Mouse (Mus musculus) bone marrow, adult 2 months (tissue): ENCODE measurements around the gene Atxn1. TPM values are rescaled to one million over a fixed set of nuclear protein-coding genes. Genes with fewer than 3 reads are reported as not detected.
A peak's percentile ranks its signal among the peaks of the same experiment; 100 is the strongest.

Experiments used
- H3K27ac ChIP-seq: fragments of 200-500 bp; 2 replicates; pipeline ENCODE4 v1.5.1; 2012; ENCODE audit warnings: low read depth, mild to moderate bottlenecking, control low read depth, inconsistent platforms, low read length; ENCODE audit not compliant: control insufficient read depth, poor library complexity, insufficient read depth
- H3K4me1 ChIP-seq: fragments of 200-500 bp; 2 replicates; pipeline ENCODE4 v1.6.1; 2011; ENCODE audit warnings: low read length; ENCODE audit not compliant: control insufficient read depth, insufficient read depth
- H3K4me3 ChIP-seq: fragments of 200-500 bp; replicated peaks from 2 replicates; pipeline ENCODE3; 2011; ENCODE audit warnings: mild to moderate bottlenecking, low read depth, low read length, control low read depth; ENCODE audit not compliant: control insufficient read depth
- CTCF ChIP-seq: fragments of 200-500 bp; IDR thresholded peaks from 2 replicates; pipeline ENCODE4 v1.5.1; 2011; ENCODE audit warnings: low read length, control low read depth; ENCODE audit not compliant: control insufficient read depth, insufficient read depth
- POLR2A ChIP-seq: fragments of 200-500 bp; IDR thresholded peaks from 2 replicates; pipeline ENCODE4 v1.6.1; 2011; ENCODE audit warnings: low read depth, mild to moderate bottlenecking, control low read depth, low read length, borderline replicate concordance; ENCODE audit not compliant: control insufficient read depth
- WGBS: fragments of 180-500 bp; shearing (Covaris S2); methylation state at CpG from one replicate; pipeline ENCODE4 v1.1.7; 2018; 5-methylcytosine and 5-hydroxymethylcytosine counted together
- polyA plus RNA-seq: library from polyadenylated mRNA; stranded (reverse); fragments of >200 nt; gene quantifications from 2 replicates; pipeline ENCODE4 v1.2.4, GENCODE M21; 2011; ENCODE audit warnings: low replicate concordance; ENCODE audit not compliant: missing spikeins, insufficient read depth, insufficient read length

Gene Atxn1
- polyA plus RNA-seq, 1 experiment: 5.8 TPM

GRCm38 (mm10) chr13:45891073-45891472 is 73.7 kb downstream of the Atxn1 start:
- no peak overlapping the region for H3K4me3 ChIP-seq
- no peak overlapping the region for H3K27ac ChIP-seq
- H3K4me1 ChIP-seq: no peaks in the 10 kb centered on the region; the same call in 1 of the 2 replicates
- TF ChIP-seq CTCF (no peak), POLR2A (no peak)
- 89% methylated on average over 2 of the region's 2 CpGs for WGBS

- WGBS: 23% methylated on average over 9 of the region's 9 CpGs
- Histone ChIP-seq H3K4me1 (no peaks in the 10 kb centered on the region; the same call in 1 of the 2 replicates), H3K4me3 (no peak overlapping the region), H3K27ac (peak overlapping the region; percentile 41)
- no peak for TF ChIP-seq CTCF
- TF ChIP-seq POLR2A: no peak
Observed at GRCm38 (mm10) chr13:45888953-45889749, 75.7 kb downstream of the Atxn1 start.

GRCm38 (mm10) chr13:45884878-45885277 is 79.9 kb downstream of the Atxn1 start:
- H3K27ac ChIP-seq: no peak overlapping the region
- 53% methylated on average over 7 of the region's 7 CpGs for WGBS
- H3K4me1 ChIP-seq: no peaks in the 10 kb centered on the region; the same call in 1 of the 2 replicates
- TF ChIP-seq CTCF: no peak
- no peak for TF ChIP-seq POLR2A
- no peak overlapping the region for H3K4me3 ChIP-seq

- WGBS: 41% methylated on average over 10 of the region's 10 CpGs
- no peak overlapping the region for H3K4me3 ChIP-seq
- no peak overlapping the region for H3K27ac ChIP-seq
- TF ChIP-seq CTCF: no peak
- no peak for TF ChIP-seq POLR2A
- H3K4me1 ChIP-seq: no peaks in the 10 kb centered on the region
Observed at GRCm38 (mm10) chr13:45883791-45884238, 81.0 kb downstream of the Atxn1 start.

- H3K4me3 ChIP-seq: no peak overlapping the region
- H3K4me1 ChIP-seq: no peaks in the 10 kb centered on the region
- WGBS: 17% methylated on average over 3 of the region's 3 CpGs
- TF ChIP-seq POLR2A (no peak), CTCF (no peak)
- H3K27ac ChIP-seq: no peak overlapping the region
Observed at GRCm38 (mm10) chr13:45882976-45883440, 81.8 kb downstream of the Atxn1 start.

GRCm38 (mm10) chr13:45880543-45880845 is 84.3 kb downstream of the Atxn1 start:
- peaks cover 1% of the 10 kb centered on the region; the same call in 1 of the 2 replicates for H3K4me1 ChIP-seq
- no peak overlapping the region for H3K27ac ChIP-seq
- no peak overlapping the region for H3K4me3 ChIP-seq
- TF ChIP-seq CTCF: no peak
- no peak for TF ChIP-seq POLR2A
- WGBS: 88% methylated on average over 5 of the region's 5 CpGs

GRCm38 (mm10) chr13:45879746-45880542 is 84.9 kb downstream of the Atxn1 start:
- 87% methylated on average over 14 of the region's 14 CpGs for WGBS
- TF ChIP-seq CTCF (no peak), POLR2A (no peak)
- Histone ChIP-seq H3K27ac (no peak overlapping the region), H3K4me1 (peaks cover 1% of the 10 kb centered on the region; the same call in 1 of the 2 replicates), H3K4me3 (no peak overlapping the region)

GRCm38 (mm10) chr13:45876939-45877338 is 87.9 kb downstream of the Atxn1 start:
- no peak for TF ChIP-seq POLR2A
- no peak for TF ChIP-seq CTCF
- H3K27ac ChIP-seq: no peak overlapping the region
- H3K4me3 ChIP-seq: no peak overlapping the region
- H3K4me1 ChIP-seq: peaks cover 1% of the 10 kb centered on the region; the same call in 1 of the 2 replicates
- WGBS: 52% methylated on average over 5 of the region's 5 CpGs
